Mouse (Mus musculus): ENCODE results near the gene Atp6v1e2.

Atp6v1e2 gene

DNA sequence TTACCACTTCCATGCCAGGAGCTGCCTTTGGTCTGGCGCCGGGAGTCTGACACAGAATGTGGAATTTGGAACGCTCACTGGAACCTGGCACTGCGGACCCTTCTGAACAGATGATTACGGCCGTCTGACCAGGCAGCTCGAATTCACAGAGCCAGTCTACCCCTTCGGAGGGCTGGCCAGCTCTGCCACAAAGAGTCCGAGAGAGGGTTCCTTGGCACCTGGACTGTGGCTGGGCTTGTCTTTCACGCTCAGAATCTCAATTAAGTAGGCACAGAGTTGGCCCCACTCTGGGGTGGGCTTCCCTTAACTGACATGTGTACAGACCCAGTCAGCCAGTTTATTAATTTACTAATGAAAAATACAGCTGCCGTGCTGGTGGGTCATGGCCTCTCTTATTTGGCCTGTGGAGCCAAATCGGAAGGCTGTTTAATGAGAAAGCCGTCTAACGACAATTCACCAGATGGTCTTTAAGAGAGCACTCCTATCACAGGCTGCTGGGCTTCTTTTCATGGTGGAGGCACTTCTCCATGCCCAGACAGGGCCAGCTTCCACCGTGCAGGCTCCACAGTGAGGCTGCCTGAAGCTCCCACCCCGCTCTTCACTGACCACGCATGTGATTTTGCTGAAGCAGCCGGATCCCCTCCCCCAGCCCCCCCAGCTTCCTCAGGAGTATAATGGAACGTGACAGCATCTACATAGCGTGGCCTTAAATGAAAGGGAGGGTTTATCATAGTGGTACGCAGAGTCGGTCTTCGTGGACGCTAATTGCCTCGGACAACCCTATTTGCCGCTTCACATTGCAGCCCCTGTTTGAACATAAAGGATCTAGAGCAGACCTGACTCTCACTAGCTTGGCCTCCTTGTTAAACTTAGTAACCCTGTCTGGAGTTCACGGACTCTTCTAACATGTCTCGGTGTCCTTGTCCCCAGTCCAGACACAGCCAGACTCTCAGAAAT lies at the start of gene Atp6v1e2:
TSS of gene Atp6v1e2 (minus strand) at position 58 of the 957 bp plus-strand sequence.
- DNase-seq (ENCODE audit: extremely low spot score, low read depth, low spot score) = no peak

DNA sequence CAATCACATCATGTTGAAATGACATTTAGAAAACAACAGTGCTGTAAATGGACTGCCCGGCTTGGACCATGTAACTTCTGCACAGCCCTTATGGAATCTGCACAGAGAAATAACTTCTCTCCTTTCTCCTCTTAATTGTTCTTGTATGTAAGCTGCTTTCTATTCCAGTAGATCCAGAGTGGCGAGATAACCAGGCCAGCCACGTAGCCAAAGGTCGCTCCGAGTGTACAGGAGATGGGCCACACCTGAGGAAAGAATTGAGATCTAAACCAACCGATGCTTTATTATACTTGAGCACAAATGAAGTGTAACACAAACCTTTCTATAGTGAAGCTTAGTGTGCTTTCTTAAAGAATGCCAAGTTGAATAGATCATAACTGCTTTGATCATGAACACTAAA lies 49.6 kb upstream of the Atp6v1e2 start:
- no peak for DNase-seq (ENCODE audit: extremely low spot score, low read depth, low spot score)

DNA sequence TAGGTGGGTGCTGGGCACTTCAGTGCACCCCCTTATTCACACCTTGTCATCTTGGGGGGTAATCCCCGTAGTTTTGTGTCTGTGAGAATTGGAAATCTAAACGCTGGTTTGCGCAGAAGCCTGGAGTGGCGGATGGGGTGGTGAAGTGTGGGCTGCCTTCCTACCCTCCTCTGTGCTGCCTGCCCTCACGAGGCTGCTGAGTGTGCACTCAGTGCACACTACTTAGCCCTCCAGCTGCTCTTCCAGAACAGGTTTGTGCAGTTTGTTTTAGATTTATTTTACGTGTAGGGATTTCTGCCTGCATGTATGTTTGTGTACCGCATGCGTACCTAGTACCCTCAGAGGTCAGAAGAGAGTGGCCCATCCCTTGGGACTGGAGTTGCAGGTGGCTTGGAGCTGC lies 43.6 kb upstream of the Atp6v1e2 start:
- DNase-seq (ENCODE audit: extremely low spot score, low read depth, low spot score) = no peak

DNA sequence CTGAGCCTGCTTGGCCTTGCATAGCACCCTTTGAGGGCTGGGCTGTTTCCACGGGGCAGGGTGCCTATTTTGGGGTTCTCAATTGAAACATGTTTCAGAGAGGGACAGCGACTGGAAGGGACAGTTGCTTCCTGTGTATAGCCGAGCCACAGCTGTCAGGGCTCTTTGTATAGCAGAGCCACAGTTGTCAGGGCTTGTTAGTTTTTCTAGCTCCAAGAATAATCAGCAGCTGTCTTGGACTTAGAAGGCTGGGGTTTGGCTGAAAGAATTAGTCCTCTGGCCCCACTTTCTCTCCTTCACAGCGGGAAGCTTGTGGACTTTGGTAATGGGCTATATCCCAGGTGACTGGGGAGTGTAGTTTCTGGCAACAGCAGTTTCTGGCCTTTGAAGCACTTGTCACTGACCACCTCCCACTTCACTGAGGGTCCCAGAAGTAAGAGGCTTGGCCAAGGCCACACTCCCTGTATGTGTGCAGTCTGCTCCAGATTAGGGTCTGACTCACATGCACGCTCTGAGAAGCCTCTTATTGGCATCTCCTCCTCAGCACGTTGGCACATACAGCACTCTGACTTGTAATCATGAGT lies 41.0 kb upstream of the Atp6v1e2 start:
- no peak for DNase-seq (ENCODE audit: extremely low spot score, low read depth, low spot score)

DNA sequence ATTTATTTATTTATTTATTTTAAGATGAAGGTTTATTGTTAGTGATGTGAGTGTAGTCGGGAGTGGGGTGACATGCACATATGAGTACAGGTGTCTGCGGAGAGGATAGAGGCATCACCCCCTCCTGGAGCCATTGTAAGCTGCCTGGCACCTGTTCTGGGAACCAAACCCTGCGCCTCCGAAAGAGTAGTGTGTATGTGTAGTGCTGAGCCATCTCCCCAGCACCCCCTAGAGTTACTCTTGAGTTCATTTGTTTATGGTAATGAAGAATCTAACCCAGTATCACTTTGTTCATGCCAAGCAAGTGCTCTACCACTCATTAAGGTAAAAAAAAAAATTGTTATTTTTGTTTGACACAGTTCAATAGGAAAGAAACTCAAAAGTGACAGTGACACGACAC lies 40.5 kb upstream of the Atp6v1e2 start:
- DNase-seq (ENCODE audit: extremely low spot score, low read depth, low spot score) = no peak

DNA sequence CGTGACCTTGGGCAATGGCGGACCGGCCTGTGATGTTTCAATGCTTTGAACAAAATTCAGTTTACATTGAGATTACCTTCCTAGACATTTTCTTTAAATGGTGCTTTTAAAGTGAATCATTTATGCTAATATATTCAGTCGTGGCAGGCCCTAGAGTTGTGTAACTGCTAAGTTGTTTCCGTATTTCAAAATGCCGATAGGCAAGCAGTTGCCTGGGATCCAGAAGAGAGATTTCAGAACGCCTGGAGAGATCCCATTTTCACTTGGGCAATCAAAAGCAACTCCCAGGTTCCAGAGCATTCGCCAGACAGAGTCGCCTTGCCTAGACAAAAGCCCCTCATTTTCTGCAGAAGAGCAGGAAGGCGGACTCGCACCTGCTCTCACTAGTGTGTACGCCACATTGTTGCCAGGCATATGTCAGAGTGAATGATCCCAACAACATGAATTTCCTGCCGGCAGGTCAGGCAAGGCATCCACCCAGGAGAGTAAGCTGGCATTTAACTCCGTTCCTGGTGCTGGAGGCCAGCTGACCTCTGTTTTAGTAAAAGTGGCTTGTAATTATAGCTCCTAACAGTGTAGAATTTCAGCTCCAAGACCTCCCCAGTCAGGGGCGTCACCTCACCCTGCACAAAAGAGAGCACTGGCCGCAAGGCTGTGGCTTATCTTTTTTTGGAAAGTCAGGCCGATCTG lies 38.9 kb upstream of the Atp6v1e2 start:
- no peak for DNase-seq (ENCODE audit: extremely low spot score, low read depth, low spot score)

DNA sequence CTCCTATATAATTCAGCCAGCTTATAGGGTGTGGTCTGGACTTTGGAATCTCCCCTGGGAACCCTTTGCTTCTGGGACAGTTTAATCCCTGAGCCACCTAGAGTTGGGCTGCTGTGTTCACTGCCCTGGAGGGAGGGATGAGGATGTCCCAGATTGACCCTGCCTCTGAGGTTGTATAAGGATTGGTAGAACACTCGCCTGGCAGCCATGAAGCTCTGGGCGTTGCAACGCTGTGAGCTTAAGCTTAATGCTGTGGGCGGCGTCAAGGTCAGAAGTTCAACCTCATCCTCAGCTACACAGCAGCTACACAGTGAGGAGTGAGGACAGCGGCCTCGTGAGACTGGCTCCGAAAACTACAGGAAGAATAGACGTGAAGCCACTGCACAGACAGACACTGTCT lies 34.8 kb upstream of the Atp6v1e2 start:
- no peak for DNase-seq (ENCODE audit: extremely low spot score, low read depth, low spot score)

DNA sequence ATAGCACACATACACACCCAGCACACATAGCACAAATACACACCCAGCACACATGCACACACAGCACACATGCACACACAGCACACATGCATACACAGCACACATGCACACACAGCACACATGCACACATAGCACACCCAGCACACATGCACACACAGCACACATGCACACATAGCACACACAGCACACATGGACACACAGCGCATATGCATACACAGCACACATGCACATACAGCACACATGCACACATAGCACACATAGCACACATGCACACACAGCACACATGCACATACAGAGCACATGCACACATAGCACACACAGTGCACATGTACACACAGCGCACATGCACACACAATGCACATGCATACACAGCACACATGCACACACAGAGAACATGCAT lies 34.0 kb upstream of the Atp6v1e2 start:
- DNase-seq (ENCODE audit: extremely low spot score, low read depth, low spot score) = no peak

DNA sequence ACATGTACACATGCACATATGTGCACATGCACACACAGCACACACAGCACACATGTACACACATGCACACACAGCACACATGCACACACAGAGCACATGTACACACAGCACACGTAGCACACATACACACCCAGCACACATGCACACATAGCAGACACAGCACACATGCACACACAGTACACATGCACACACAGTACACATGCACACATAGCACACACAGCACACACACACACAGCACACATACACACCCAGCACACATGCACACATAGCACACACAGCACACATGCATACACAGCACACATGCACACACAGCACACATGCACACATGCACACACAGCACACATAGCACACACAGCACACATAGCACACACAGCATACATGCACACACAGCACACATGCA lies 33.5 kb upstream of the Atp6v1e2 start:
- DNase-seq (ENCODE audit: extremely low spot score, low read depth, low spot score) = no peak

DNA sequence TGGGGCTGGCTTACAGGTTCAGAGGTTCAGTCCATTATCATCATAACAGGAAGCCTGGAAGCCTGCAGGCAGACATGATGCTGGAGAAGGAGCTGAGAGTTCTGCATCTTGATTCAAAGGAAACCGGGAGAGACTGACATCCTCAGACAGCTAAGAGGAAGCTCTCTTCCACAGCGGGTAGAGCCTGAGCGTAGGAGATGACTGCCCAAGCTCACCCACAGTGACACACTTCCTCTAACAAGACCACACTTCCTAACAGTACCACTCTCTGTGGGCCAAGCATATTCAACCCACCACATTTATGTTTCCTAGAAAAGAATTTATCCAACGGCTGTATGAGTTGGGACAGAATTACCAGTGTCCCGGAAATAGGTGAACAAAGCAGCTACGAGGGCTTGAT lies 30.8 kb upstream of the Atp6v1e2 start:
- no peak for DNase-seq (ENCODE audit: extremely low spot score, low read depth, low spot score)

DNA sequence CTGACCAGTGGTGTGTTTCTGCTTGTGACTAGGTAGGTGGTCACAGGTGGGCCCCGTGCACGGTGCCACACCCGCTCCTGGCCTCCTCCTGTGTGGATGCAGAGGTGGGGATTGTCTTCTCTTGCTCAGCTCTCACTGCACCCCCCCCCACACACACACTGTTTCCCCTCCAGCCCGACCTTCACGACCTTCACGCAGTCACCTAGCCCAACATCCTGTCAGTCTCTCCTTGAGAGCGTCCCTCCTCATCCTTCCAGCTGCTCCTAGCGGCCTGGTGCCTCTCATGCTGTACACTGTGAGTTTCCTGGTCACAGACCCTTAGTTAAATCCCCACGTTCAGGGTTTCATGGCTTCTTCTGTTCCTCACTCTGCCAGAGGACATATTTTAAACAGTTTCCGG lies 28.7 kb upstream of the Atp6v1e2 start:
- no peak for DNase-seq (ENCODE audit: extremely low spot score, low read depth, low spot score)

DNA sequence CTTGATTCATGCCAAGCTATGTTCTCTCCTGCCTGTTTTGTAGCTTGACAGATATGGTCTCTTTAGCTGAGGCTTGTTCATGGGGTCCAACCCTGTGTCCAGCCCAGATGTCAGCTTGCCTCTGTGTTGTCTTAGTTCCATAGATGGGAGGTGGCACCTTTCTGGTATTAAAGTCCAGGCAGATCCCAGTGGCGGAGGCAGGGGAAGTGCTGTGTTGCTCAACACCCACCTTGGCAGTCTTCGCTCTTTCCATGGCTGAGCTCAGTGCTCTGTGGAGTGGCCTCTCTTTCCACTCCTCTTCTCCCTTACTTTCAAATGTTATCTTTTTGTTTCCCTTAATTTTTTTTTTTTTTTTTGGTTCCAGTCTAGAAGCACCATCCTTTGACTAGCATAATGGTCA lies 25.4 kb upstream of the Atp6v1e2 start:
- DNase-seq (ENCODE audit: extremely low spot score, low read depth, low spot score) = no peak

DNA sequence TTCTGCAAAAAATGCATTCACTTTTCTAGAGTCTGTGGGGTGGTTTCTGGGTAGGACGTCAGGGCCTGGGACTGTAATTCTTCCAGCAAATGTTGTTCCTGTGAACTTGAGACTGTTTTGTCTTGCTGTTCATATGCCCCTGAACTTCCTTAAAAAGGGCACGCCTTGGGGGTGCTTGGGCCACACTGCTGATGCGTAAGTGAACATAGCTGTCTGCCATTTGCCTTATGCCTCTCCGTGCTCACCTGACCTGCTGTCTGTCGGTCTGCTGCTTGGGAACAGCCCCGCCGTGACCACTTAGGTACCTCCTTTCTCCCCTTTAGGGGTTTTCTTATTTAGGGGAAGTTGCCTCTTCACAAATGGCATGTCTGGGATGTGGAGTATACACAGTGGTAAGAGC lies 24.2 kb upstream of the Atp6v1e2 start:
- no peak for DNase-seq (ENCODE audit: extremely low spot score, low read depth, low spot score)

DNA sequence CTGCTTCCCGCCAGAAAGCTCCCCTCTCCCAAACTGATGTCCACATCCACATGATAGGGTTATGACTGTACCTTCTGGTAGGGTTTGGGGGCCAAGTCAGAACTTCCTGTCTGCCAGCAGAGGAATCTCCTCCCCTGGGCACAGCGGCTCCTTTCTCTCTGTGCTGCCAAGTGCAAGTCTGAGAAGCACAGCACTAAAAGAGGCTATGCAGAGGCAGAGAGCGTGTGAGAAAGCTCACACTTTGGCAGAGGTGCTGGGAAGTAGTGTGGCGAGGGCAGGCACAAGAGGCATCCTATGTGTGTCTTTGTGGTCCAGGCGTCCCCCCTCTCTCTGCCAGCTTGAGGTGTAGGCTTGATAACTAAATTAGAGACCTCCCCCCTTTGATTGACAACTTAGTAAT lies 23.3 kb upstream of the Atp6v1e2 start:
- DNase-seq (ENCODE audit: extremely low spot score, low read depth, low spot score) = no peak

DNA sequence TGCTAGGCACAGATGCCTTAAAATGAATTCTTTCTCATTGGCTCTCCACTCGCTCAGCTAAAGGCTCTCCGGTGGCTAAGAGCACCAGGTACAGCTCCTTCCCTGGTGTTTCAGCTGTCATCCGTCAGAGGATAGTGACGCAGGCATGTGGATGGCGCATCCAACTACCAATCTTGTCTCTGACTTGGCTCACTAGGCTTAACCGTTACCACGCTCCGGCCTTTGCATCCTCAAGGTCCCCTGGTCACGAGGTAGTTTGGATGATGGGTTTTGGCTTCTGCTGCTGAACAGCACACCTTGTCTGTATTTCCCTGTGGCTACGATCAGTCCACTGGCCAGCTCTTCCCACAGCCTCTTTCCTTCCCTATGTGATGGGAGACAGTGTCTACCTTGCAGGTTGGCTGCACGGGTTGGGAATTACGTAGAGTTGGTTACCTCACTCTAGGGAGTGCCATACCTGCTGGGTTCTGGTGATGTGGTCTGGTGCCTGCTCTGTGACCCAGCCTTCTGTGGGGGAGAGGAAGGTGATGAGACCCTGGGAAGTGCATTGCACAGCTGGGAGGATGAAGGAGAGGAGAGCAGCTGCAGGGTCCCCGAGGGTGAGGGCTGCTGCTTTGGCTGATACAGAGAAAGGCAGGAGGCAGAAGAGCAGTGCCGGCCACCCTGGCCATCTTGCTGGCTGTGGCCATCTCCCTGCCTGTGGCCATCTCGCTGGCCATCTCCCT lies 22.5 kb upstream of the Atp6v1e2 start:
- DNase-seq (ENCODE audit: extremely low spot score, low read depth, low spot score) = no peak

DNA sequence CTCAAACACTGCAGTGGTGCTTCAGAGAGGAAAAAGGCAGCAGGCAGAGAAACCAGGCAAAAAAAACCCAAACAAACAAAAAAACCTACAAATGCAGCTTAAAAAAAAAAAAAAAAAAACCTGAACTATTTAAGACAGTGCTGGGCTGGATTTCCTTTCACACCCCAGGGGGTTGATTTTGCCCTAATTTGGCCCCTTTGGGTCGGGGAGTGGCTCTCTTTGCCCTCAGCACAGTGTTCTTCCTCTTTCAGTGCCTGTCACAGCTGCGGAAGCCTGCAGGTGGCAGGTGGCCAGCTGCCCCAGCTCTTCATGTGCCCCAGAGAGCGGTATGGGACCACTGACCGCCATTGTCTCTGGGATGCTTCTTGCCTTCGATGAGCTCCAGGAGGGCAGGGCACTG lies 21.9 kb upstream of the Atp6v1e2 start:
- no peak for DNase-seq (ENCODE audit: extremely low spot score, low read depth, low spot score)

DNA sequence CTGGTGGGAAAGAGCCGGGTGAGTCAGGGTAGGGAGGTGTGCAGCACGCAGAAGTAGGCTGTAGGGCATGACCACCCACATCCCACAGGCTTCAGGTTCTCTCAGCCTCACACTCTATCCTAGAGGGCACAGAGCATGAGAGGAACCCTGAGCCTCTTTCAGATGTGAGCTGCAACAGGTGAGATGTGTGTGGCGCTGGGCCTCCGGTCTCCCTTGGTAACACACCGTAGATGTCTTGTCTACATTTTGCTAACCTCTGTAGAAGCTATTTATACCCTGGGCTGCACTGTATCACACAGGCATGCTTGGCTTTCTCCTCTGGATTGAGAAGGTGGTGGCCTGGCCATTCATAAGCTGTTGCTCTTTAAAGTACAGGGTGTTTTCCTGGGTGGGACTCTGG lies 20.9 kb upstream of the Atp6v1e2 start:
- DNase-seq (ENCODE audit: extremely low spot score, low read depth, low spot score) = no peak

DNA sequence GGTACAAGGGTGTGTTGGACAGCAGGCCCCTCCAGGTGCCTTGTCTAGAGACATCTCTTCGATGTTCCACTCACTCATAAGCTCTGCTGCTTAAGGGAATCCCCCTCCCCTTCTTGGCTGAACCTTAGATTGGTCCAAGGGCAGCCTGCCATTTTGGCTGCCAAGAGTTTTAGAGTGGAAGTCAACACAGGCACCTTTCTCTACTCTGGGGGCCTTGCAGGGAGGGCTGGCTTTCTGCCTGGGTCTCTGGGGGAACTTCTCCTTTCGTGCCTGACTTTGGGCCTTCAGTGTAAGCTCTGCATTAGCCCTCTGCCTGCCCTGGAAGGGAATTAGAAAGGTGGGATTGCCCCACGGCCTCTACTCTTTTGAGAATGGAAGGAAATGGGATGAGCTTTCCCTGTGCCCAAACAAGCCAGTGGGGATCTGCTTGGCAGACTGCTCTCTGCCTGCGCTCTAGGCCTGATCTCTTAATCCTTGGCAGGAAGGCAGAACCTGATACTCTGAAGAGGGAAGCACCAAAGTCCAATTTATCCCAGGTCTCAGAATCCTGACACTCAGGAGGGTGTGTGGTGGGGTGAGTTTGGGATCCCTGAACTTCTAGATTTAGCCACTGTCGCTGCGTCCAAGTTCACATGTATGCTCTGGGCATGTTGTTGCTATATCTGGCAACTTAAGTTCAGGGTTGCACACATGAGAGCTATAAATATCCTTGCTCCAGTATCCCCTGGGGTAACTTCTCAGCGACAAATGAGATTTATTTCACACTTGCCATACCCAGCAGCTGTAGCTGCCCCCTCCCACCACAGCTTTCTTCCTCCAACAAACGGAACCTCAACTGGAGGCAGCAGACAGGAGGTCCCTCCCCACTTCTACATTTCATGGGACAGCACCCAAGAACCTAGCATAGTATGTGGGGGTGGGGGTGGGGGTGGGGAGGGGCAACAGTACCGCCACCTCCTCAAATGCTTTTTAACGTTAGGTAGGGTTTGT lies 20.1 kb upstream of the Atp6v1e2 start:
- no peak for DNase-seq (ENCODE audit: extremely low spot score, low read depth, low spot score)

DNA sequence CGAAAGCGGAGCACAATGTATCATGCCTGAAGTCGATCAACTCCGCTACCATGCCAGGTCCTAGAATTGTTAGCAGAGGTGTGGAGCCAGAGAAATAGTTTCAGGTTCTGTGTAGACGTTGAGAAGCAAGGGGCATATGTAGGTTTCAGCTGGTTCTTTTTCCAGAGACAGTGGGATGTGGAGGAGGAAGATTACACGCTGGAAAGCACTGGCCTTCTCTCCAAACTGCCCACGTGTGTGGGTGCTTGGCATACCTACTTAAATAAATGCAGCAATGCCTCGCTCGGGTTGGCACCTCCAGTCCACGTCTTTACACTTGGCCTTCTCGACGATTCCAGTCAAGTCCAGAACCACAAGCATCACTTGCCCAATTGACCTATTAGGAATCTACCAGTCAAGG lies 19.4 kb upstream of the Atp6v1e2 start:
- DNase-seq (ENCODE audit: extremely low spot score, low read depth, low spot score) = no peak

DNA sequence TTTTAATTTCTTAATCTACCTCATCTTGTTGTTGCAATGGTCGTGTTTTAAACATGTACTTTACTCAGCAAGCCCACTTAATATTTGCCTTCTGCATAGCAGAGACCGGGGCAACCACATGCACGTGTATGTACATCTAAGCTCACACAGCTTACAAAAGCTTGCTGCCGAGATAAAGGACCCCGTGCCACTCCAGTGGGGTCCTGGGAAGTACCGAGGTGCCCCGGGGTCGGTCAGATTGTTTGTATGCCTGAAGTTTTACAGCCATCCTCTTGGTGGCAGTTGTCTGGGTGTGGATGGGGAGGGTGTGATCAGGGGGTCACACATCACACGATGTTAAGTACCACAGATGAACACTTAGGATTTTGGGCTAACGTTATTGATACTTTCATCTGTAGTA lies 18.3 kb upstream of the Atp6v1e2 start:
- DNase-seq (ENCODE audit: extremely low spot score, low read depth, low spot score) = no peak

Data from hindlimb bud, embryonic 11.5 days (tissue).